Mouse (Mus musculus): ENCODE measurements around the gene Ubxn1. TPM values are rescaled to one million over a fixed set of nuclear protein-coding genes. Genes with fewer than 3 reads are reported as not detected.

The Ubxn1 gene
- polyA plus RNA-seq, 1 experiment from 2014 or later: 188 TPM

- Histone ChIP-seq H3K4me2 (peak overlapping the region; percentile 83), H3K9me3 (replicated peaks) (no peaks in the 10 kb centered on the region), H3K36me3 (ENCODE audit: poor library complexity, severe bottlenecking) (peaks cover 23% of the 10 kb centered on the region), H3K4me1 (peaks cover 27% of the 10 kb centered on the region), H3K9ac (peak overlapping the region; percentile 90), H3K27me3 (no peaks in the 10 kb centered on the region), H3K4me3 (peak overlapping the region; percentile 65), H3K27ac (peak overlapping the region; percentile 99)
- 18% methylated on average over 29 of the region's 29 CpGs for WGBS
- peak; percentile 50 for ATAC-seq
These were observed 31.1 kb upstream of the Ubxn1 start for GRCm38 (mm10) chr19:8839908-8840791.

GRCm38 (mm10) chr19:8841012-8841411 lies 30.3 kb upstream of the Ubxn1 start:
- H3K27me3 ChIP-seq: no peaks in the 10 kb centered on the region
- no peak for ATAC-seq
- peak overlapping the region; percentile 83 for H3K4me2 ChIP-seq
- peaks cover 27% of the 10 kb centered on the region for H3K4me1 ChIP-seq
- H3K27ac ChIP-seq: no peak overlapping the region; the same call in 1 of the 2 replicates
- WGBS: 87% methylated on average over 7 of the region's 7 CpGs
- H3K9ac ChIP-seq: peak overlapping the region; percentile 90
- H3K36me3 ChIP-seq (ENCODE audit: poor library complexity, severe bottlenecking): peaks cover 24% of the 10 kb centered on the region
- peak overlapping the region; percentile 65 for H3K4me3 ChIP-seq
- no peaks in the 10 kb centered on the region for H3K9me3 ChIP-seq (replicated peaks)

GRCm38 (mm10) chr19:8842961-8843360 lies 28.3 kb upstream of the Ubxn1 start:
- Histone ChIP-seq H3K4me3 (no peak overlapping the region), H3K4me1 (peaks cover 27% of the 10 kb centered on the region), H3K27me3 (no peaks in the 10 kb centered on the region), H3K9ac (peak overlapping the region; percentile 46; the same call in 1 of the 2 replicates), H3K36me3 (ENCODE audit: poor library complexity, severe bottlenecking) (peaks cover 40% of the 10 kb centered on the region), H3K9me3 (replicated peaks) (no peaks in the 10 kb centered on the region), H3K27ac (no peak overlapping the region), H3K4me2 (no peak overlapping the region)
- 83% methylated on average over 6 of the region's 6 CpGs for WGBS
- ATAC-seq: no peak

- Histone ChIP-seq H3K4me2 (no peak overlapping the region), H3K27ac (no peak overlapping the region), H3K9me3 (replicated peaks) (no peaks in the 10 kb centered on the region), H3K4me1 (peaks cover 17% of the 10 kb centered on the region), H3K36me3 (ENCODE audit: poor library complexity, severe bottlenecking) (peaks cover 50% of the 10 kb centered on the region), H3K9ac (no peak overlapping the region), H3K4me3 (no peak overlapping the region), H3K27me3 (no peaks in the 10 kb centered on the region)
- 69% methylated on average over 5 of the region's 5 CpGs for WGBS
- ATAC-seq: no peak
These were observed 26.7 kb upstream of the Ubxn1 start for GRCm38 (mm10) chr19:8844371-8845129.

- WGBS: 70% methylated on average over 5 of the region's 5 CpGs
- Histone ChIP-seq H3K9ac (no peak overlapping the region), H3K9me3 (replicated peaks) (no peaks in the 10 kb centered on the region), H3K4me1 (0 out of 2 replicates have a peak, but pooled peaks cover 3% of the 10 kb centered on the region), H3K4me3 (no peak overlapping the region), H3K4me2 (no peak overlapping the region), H3K27ac (no peak overlapping the region), H3K27me3 (no peaks in the 10 kb centered on the region), H3K36me3 (ENCODE audit: poor library complexity, severe bottlenecking) (peaks cover 40% of the 10 kb centered on the region)
- no peak for ATAC-seq
These were observed 22.9 kb upstream of the Ubxn1 start for GRCm38 (mm10) chr19:8848356-8848755.

- Histone ChIP-seq H3K4me2 (no peak within 1 kb of the TSS), H3K4me3 (no peak within 1 kb of the TSS), H3K4me1 (0 out of 2 replicates have a peak, but pooled peaks cover 3% of the 10 kb centered on the region), H3K27me3 (no peaks in the 10 kb centered on the region), H3K9me3 (replicated peaks) (no peaks in the 10 kb centered on the region), H3K36me3 (ENCODE audit: poor library complexity, severe bottlenecking) (peaks cover 35% of the 10 kb centered on the region), H3K27ac (no peak within 1 kb of the TSS), H3K9ac (peak within 1 kb of the TSS; percentile 8; the same call in 1 of the 2 replicates)
- ATAC-seq: no peak
- 36% methylated on average over 7 of the region's 7 CpGs for WGBS
These were observed 20.8 kb upstream of the Ubxn1 start, which contains the start of gene Lrrn4cl for GRCm38 (mm10) chr19:8850402-8850901. Gene Lrrn4cl (plus strand): TSS chr19:8850768.

- Histone ChIP-seq H3K9ac (no peak overlapping the region), H3K4me2 (no peak overlapping the region), H3K4me1 (0 out of 2 replicates have a peak, but pooled peaks cover 3% of the 10 kb centered on the region), H3K36me3 (ENCODE audit: poor library complexity, severe bottlenecking) (peaks cover 24% of the 10 kb centered on the region), H3K27me3 (no peaks in the 10 kb centered on the region), H3K27ac (no peak overlapping the region), H3K4me3 (no peak overlapping the region), H3K9me3 (replicated peaks) (no peaks in the 10 kb centered on the region)
- ATAC-seq: no peak
- 47% methylated on average over 7 of the region's 7 CpGs for WGBS
These were observed 19.7 kb upstream of the Ubxn1 start for GRCm38 (mm10) chr19:8851639-8852038.

GRCm38 (mm10) chr19:8852236-8852928 lies 18.9 kb upstream of the Ubxn1 start:
- H3K36me3 ChIP-seq (ENCODE audit: poor library complexity, severe bottlenecking): peaks cover 16% of the 10 kb centered on the region
- H3K9me3 ChIP-seq (replicated peaks): no peaks in the 10 kb centered on the region
- H3K4me2 ChIP-seq: no peak overlapping the region
- 67% methylated on average over 10 of the region's 10 CpGs for WGBS
- 0 out of 2 replicates have a peak, but pooled peaks cover 3% of the 10 kb centered on the region for H3K4me1 ChIP-seq
- no peak overlapping the region for H3K4me3 ChIP-seq
- H3K9ac ChIP-seq: no peak overlapping the region
- no peak for ATAC-seq
- no peak overlapping the region for H3K27ac ChIP-seq
- H3K27me3 ChIP-seq: no peaks in the 10 kb centered on the region

- 0 out of 2 replicates have a peak, but pooled peaks cover 3% of the 10 kb centered on the region for H3K4me1 ChIP-seq
- no peak overlapping the region for H3K4me2 ChIP-seq
- H3K36me3 ChIP-seq (ENCODE audit: poor library complexity, severe bottlenecking): peaks cover 9% of the 10 kb centered on the region
- no peak for ATAC-seq
- WGBS: 87% methylated on average over 3 of the region's 3 CpGs
- no peak overlapping the region for H3K4me3 ChIP-seq
- H3K27me3 ChIP-seq: no peaks in the 10 kb centered on the region
- no peak overlapping the region for H3K27ac ChIP-seq
- H3K9me3 ChIP-seq (replicated peaks): no peaks in the 10 kb centered on the region
- no peak overlapping the region for H3K9ac ChIP-seq
These were observed 18.2 kb upstream of the Ubxn1 start for GRCm38 (mm10) chr19:8853117-8853516.

GRCm38 (mm10) chr19:8857689-8858088 lies 13.6 kb upstream of the Ubxn1 start:
- Histone ChIP-seq H3K36me3 (ENCODE audit: poor library complexity, severe bottlenecking) (no peaks in the 10 kb centered on the region), H3K27me3 (no peaks in the 10 kb centered on the region), H3K9me3 (replicated peaks) (no peaks in the 10 kb centered on the region), H3K9ac (no peak overlapping the region), H3K4me2 (no peak overlapping the region), H3K4me1 (no peaks in the 10 kb centered on the region), H3K27ac (no peak overlapping the region), H3K4me3 (no peak overlapping the region)
- no peak for ATAC-seq
- 42% methylated on average over 4 of the region's 4 CpGs for WGBS

GRCm38 (mm10) chr19:8859018-8859417 lies 12.3 kb upstream of the Ubxn1 start:
- H3K36me3 ChIP-seq (ENCODE audit: poor library complexity, severe bottlenecking): no peaks in the 10 kb centered on the region
- 10% methylated on average over 1 of the region's 1 CpGs for WGBS
- no peaks in the 10 kb centered on the region for H3K27me3 ChIP-seq
- no peak overlapping the region for H3K27ac ChIP-seq
- no peak overlapping the region for H3K4me3 ChIP-seq
- no peak overlapping the region for H3K9ac ChIP-seq
- no peaks in the 10 kb centered on the region for H3K9me3 ChIP-seq (replicated peaks)
- ATAC-seq: no peak
- no peak overlapping the region for H3K4me2 ChIP-seq
- no peaks in the 10 kb centered on the region for H3K4me1 ChIP-seq

Data from forebrain, embryonic 13.5 days (tissue).